Mouse (Mus musculus) thymus, postnatal 14 days (tissue): ENCODE data around the gene H6pd.

Experiments
- DNase-seq: peaks from one replicate; pipeline ENCODE4 v3.0.0; 2021

Gene H6pd

DNA sequence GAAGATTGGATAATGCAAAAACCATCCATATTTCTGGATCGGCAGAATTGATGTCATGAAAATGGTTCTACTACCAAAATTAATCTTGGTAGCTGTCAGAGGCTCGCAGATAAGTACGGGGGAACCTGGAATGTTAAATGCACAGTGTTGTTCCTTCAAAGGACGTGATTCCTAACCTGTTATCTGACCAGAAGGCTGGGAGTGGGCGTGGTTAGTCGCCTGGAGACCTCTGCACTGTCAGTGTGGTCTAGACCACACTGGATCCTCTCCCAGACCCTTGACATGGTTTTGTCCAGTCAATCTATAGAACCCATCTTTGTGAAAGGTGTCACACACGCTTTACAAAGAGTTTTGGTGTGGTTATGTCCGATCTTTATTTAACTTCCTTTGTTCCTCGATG, 37.4 kb downstream of the H6pd start:
- no peak for DNase-seq

DNA sequence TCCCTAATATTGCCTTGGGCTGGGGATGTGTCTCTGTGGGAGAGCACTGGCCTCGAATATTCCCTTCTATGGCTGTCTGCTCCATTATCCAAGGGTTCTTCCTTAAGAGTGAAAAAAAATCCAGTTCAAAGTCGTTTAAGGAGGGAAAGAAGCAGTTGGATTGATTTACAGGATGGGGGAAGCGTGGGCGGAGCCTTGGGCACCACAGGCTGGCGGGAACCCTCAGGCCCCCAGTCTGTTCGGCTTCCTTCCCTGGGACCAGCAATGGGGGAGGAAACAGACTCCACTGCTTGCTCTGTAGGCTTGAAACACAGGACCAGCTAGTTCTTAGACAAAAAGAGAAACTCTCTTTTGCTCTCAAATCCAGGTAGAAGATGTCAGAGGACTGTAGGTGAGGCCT, 40.3 kb downstream of the H6pd start:
- no peak for DNase-seq

DNA sequence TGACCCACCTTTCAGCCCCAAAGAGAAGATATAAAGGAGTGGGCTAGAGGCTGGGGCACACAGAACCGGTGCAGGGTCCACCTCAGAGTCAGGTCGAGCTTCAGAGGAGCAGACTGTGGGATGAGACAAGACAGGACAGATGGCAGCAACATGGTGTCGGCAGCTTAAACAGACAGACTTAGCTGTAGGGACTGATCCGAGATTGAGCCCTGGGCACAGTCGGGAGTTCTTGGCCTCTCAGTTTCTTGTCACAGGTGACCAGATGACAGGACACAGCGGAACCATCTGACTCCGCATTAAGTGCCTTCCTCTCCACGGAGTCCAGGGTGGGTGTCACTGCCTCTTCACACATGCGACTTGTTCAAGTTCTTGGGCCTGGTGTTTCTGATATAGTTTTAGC, 41.9 kb downstream of the H6pd start:
- no peak for DNase-seq

DNA sequence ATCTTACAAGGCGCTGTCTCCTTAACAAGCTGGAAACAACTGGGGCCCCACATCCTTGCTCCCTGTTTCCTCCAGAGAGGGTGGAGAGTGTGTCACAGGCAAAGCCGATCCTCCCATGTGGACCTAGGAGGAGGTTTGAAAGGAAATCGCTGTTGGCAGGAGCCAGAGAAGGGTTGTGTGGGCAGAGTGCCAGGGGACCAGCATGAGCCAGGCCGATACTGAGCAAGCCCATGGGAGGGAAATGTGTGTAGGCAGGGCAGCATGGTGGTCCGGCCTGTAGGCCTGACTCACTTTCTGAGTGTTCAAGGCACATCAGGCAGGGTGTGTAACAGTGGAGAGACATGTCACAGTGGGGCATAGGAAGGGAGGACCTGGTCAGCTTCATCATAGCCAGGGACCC, 42.6 kb downstream of the H6pd start:
- no peak for DNase-seq

DNA sequence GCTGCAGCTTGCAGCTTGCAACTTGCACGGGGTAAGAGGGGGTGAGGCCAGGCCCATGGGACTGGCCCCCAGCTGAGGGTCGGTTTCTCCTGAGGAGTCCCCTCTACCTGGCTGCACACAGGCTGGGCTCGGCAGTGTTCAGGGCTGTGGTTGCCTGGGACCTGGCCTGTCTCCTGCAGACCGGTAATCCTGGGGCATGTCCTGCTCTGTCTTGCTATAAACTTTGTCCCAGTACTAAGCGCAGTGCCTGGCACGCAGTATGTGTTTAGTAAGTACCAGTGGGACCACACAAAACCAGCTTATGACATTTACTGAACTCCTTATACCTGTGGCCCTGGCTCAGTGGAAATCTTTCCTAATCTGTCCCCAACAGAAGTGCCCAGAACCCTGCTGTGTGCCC, 43.2 kb downstream of the H6pd start:
- no peak for DNase-seq

DNA sequence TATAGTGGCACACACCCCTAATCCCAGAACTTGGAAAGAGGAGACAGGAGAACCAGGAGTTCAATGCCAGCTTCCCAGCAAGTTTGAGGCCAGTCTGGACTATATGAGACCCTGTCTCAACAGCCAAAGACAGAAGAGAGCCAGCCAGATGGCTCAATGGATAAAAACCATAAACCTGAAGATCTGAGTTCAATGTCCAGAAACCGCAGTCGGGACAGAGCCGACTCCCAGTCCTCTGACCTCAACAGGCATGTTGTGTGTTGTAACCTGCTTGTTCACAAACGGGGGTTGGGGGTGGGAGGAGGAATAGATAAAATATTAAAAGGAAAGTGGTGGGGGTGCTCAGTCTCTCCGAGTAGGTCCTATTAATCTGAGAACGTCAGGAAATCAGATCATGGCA, 43.6 kb downstream of the H6pd start:
- no peak for DNase-seq

DNA sequence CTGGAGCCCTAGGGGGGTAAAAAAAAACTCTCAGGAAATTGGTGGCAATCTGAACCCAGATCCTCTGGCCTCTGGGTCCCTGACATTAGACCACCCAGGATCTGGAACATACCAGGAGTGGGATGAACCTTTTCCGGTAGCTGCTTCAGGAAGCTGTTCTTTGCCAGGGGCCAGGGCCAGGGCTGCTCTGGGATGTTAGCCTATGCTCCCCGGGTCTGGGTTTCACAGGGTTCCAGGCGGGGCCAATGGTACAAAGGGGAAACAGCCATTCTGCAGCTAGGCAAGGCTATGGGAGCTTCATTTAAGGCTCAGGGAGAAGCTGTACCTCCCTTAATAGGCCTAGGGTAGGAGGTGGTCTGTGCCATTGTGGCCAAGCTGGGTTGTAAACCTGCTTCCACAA, 44.1 kb downstream of the H6pd start:
- DNase-seq: no peak

DNA sequence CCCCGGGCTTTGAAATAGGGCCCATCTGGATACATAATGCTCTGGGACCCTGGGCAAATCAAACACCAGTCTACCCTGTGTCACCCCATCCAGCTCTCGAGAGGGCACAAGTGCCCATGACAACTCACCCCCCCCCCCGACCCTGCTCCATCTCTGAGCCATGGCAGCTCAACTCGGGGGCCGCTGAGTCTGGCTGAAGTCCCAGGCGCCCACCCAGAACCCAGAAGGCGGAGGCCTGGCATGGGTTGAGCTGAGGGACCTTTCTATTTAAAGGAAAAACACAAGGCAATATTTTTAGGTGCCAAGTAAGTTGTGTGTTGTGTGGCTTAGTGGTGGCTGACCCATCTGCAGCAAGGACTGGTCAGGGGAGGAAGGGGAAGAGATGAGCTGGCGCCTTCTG, 44.5 kb downstream of the H6pd start:
- no peak for DNase-seq

DNA sequence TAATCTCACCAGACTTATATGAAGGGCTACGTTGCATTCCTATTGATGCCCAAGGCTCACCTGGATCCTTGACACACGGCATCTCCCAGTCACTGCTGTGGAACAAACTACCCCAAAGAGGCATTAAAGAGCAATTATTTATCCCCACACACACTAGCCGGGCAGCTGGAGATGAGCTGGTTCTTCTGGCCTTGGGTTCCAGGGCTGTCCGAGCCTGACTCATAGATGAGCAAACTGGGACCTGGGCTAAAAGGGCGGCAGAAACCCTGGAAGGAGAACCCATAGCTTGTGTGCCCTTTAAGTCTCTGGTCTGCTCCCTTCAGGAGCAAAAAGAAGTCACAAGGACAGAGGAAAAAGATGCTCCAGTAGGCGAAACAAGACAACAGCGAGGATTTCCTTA, 48.4 kb downstream of the H6pd start:
- no peak for DNase-seq

DNA sequence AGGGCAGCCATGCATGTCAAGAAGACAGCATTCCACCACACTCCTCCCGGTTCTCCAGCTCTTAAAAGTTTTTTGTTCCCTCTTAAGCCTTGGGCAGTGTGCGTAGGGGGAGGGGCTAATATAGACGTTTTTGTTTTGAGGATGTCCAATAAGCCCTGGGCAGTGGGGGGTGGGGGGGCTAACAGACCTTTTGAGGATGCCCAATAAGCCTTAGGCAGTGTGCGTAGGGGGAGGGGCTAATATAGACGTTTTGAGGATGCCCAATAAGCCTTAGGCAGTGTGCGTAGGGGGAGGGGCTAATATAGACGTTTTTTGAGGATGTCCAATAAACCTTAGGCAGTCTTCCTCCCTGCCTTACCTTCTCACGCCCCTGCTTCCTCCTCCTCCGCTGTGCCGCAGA, 49.0 kb downstream of the H6pd start:
- DNase-seq: no peak

DNA sequence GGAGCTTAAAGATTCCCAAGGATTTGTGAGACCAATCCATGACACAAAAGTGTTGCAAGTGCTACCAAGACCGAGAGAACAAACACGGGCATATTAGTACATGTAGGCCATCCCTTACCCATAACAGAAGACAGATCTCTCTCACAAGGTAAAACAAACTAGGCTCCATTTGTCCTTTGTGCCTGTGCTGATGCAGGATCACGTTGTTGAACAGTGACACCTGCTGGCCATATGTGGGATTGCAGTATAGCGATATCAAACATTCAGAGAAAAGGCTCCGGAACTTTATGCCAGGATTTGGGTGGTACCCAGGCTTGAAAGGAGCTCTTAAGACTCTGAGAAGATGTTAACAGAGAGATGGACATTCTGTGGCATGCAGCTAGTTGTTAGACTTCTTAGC, 50.3 kb downstream of the H6pd start:
- peak; percentile 81 for DNase-seq

DNA sequence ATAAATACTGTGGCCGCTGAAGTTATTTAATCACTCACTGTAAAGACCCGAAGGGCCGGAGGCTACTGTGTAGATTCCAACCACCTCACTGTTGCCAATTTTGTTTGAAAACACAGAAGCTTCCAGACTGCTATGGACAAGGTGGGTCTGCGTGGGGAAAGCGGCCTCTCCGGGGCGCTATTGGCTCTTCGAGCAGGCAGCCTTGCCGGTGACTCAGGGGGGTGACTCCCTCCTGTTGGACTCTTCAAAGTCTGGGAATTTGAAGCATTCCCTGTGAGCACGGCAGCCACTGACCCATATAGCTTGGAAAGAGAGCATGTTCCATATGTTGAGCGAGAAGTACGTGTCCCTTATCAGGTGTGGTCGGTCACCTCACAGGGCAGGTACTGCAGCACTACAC, 52.8 kb downstream of the H6pd start:
- no peak for DNase-seq

DNA sequence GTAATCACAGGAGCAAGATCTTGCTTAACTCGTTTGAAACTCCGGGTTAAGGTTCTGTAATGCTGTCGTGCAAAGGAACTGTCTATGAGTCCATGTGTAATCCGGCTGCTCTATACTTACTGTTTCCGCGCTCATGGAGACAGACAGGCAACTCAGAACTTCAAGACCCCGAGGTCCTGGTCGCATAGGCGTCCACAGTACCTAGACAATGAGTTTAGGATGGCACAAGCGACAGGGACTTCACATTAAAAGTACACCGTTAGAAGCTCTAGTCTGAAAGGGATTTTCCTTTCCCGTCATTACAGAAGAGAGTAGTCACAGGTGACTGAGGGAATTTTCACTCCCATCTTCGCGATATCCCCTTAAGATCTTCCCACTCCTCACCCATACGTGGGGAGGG, 53.2 kb downstream of the H6pd start:
- DNase-seq: peak; percentile 16

DNA sequence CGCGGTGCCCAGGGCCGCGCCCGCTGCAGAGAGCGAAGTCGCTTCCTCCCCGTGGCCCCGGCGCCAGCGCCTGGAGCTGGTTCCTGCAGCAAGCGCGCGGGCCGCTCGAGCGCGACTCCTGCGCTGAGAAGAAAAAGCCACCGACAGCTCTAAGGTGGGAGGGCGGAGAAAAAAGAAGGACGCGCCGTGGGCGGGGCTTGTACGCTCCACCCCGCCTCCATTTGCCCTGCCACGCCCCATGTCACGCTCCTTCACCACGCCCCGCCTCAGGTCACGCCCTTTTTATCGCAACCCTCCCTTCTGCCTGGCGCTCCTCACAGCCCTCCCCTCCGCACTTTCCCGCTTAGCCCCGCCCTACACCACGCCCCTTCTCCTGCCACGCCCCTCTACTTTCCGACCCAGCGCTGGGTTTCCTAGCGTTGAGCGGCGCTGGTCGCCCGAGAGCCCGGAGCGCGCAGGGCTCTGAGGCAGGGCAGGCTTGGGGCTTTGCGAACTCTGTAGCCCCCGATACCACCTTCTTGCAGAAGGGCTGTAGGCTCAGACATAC, 53.9 kb downstream of the H6pd start, which contains the start of gene Spsb1:
TSS of gene Spsb1 (minus strand) at position 151 of the 547 bp plus-strand sequence.
- DNase-seq: peak; percentile 99

DNA sequence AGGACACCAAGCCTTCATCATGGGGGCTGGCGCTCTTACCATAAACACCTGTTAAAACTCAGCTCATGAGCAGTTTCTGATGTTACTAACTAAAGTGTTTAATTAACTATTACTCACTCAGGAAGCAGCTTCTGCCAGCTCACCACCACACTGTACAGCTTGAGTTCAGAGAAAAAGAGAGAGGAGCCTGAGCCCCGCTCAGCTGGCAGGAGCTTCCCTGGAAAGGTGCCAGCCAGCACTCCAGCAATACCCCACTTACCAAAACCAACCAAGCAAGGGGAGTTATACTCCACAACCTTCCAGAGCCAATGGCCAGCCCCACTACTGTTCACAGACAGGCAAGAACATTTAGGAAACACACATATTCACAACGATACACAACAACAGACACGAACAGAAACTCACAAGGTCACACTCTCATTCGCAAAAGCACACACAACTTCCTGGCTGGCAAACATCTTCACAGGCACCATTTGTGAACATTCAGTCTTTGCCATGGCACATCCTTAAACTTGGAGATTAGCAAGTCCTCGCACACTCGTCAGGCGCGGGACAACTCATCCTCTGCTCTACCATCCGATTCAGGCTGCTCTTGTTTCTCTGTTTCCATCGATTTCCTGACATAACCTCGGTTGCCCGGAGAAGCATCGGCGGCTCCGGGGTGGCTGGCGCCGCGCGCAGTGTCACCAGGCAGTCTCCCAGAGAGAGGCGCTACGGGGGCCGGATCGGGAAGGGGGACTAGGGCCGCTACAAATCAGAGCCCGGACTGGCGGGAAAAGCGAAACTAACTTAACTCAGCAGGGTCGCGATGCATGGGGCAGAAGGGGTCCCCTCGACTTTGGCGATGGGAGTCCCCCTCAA, 55.0 kb downstream of the H6pd start:
- DNase-seq: peak; percentile 58

DNA sequence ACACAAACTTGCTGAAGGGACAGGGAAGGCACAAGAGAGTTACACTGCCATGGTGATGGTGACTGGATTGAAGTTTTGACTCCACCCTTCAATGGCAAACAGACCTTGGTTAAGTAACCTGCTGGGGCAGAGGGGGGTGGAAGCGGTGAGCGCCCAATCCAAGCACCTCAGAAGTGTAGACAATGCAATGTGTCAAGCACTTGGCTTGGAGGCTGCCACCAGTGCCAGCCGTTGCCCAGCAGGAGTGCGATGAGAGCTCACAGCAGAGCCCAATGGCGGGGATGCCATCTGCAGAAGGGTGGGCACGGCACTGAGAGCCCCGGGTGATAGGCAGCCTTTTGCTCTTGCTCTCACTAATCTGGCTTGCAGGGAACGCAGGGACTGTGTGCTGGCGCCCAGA, 56.6 kb downstream of the H6pd start:
- no peak for DNase-seq

DNA sequence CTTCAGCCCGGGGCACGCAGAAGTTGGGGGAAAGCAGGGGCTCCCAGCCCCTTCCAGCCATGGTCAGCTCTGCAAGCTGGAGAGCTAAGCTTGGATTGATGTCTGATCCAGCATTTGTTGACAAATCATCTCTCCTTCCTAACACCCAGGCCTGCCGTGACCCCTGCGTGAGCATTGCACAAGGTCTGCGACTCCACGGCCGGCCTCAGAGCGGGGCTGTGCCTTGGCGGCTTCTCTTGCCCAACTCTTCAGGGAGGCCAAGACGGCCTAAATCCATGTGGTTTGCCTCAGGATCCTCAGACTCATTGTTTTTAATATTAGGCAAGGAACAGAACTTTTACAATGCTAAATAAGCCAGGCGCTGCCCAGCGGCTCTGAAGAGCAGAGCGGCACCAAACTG, 57.6 kb downstream of the H6pd start:
- DNase-seq: no peak

DNA sequence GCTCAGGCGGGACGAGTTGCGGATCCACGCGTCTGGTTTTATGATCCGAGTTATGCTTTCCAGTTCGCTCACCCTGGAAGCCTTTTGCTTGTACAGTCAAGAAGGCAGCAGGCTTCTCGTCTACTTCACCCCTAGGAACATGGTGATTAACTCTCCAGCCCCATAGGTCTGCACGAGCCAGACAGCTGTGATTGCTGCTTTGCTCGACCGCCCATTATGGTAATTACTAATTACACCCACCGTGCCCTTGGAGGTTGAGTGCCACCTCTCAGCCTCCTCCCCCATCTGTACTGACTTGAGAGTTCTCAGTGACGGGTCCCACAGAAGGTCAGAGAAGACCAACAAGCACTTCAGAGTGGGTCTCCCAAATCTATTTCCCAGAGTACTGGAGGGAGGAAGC, 59.1 kb downstream of the H6pd start:
- DNase-seq: no peak

DNA sequence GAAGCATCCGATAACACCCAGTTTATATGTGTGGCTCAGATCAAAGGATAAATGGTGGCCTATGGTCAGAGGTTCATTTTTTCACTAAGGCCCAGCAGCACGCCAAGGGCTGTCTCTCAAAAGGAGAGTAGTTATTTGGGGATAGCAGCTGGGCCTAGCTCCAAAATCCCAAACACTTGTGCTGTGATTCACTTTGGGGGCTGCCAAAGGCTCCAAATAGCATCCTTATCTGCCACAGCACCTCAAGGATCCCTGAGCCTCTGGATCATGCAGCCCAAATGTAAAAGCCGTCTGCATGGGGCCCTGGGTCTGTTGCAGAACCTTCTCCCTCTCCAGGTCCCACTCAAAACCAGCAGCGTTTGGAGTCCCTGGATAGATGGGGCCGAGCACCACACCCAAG, 60.7 kb downstream of the H6pd start:
- DNase-seq: no peak

DNA sequence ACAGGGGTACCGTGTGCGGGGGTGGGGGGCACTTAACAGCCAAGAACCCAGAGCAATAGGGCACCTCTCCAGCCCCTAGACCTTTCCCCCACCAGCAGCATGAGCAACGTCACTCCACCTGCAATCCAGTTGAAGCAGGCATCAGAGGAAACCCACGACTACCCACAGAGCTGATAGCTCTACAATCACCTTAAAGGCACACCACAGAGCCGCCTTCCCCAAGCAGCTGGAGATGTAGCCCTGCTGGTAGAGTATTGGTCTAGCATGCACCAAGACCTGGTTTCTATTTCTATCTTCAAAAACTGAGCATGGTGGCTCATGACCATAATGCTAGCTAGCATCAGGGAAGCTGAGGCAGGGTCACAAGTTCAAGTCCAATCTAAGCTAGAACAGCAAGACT, 61.4 kb downstream of the H6pd start:
- DNase-seq: peak; percentile 16

DNA sequence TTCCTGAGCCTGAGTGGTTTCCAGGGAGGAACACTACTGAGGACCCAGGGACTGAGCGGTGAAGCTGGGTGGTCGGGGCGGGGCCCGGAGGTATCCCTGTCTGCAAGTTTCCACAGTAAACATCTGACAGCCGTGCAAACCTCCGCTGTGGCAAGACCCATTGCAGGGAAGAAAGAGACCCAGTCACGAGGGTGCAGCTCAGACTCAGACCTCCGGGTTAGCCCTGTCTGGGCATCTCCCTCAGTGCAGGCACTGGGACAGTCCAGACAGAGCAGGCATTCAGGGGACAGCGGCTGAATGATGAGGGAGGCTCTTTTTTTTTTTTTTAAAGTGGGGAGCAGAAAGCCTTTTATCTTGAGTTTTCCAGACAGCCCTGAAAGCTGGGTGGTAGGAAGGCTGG, 63.6 kb downstream of the H6pd start:
- DNase-seq: no peak

DNA sequence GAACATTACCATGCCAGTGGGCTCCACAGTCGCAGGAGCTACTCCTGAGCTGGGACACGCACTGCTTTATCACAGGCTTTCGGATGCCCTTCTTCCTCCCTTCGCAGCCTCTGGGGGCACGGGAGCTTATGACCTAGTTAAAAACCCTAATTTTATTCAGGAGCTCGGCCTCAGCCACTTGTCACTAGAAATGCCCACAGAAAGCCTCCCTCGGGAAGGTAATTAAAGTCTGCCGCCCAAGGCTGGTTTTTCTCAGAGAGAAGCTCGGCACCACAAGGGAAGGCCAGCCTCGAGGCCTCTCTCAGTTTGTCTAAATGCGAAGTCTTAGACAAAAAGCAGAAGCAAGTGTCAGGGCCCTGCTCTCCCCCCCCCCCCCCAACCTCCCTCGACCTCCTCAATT, 64.6 kb downstream of the H6pd start:
- DNase-seq: no peak

DNA sequence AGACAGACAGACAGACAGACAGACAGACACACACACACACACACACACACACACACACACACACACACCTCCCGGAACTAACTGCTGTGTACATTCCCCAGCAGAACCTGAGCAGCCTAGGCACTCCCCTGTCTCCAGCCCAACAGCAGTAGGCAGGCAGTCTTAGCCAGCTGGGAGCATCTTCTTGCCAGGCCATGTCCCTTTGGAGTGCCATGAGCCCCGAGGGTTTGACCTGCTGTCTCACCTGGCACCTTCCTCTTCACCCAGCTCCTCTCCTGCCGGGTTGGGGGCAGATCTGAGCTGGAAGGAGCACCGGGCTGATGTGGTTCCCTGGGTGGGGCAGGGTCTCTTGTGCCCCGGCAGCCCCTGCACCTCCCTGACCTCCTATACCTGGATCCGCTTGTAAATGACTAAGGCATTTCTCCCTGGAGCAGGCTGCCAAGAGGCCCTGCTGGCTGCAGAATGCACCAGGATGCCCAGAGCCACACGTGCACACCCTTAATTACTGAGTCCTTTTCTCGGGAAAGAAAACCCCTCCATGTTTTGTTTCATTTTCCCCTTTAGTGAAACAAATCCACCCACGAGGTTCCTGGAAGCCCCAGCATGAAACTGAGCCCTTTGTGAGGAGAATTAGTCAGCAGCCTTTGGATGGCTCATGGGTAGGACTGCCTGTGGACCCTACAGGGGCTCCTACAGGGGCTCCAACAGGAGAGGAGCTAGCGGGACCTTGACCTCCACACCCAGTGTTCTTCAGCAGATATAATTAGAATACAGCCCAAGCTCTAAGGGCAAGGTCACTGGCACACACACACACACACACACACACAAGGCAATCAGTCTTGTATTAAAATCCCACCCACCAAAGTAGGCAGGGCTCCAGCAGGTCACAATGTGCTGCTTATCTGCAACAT, 65.7 kb downstream of the H6pd start:
- no peak for DNase-seq
